Mouse (Mus musculus): ENCODE data around the gene Traf6.

The Traf6 gene

GRCm38 (mm10) chr2:101693577-101694215 is 15.5 kb downstream of the Traf6 start:
- 44% methylated on average over 5 of the region's 5 CpGs for WGBS

GRCm38 (mm10) chr2:101695584-101695983 is 17.4 kb downstream of the Traf6 start:
- WGBS, result 83% methylated on average over 7 of the region's 7 CpGs

GRCm38 (mm10) chr2:101699284-101699683 is 21.1 kb downstream of the Traf6 start:
- 82% methylated on average over 4 of the region's 4 CpGs for WGBS

- 44% methylated on average over 5 of the region's 5 CpGs for WGBS
These were observed 27.8 kb downstream of the Traf6 start for GRCm38 (mm10) chr2:101705941-101706485.

GRCm38 (mm10) chr2:101711608-101712007 is 33.4 kb downstream of the Traf6 start:
- WGBS, result 86% methylated on average over 3 of the region's 3 CpGs

GRCm38 (mm10) chr2:101715650-101716323 is 37.6 kb downstream of the Traf6 start:
- 78% methylated on average over 8 of the region's 8 CpGs for WGBS

GRCm38 (mm10) chr2:101717162-101717561 is 38.9 kb downstream of the Traf6 start:
- 93% methylated on average over 13 of the region's 13 CpGs for WGBS

GRCm38 (mm10) chr2:101721835-101722234 is 43.6 kb downstream of the Traf6 start:
- WGBS, result 89% methylated on average over 4 of the region's 4 CpGs

GRCm38 (mm10) chr2:101722370-101723332 is 44.4 kb downstream of the Traf6 start:
- 56% methylated on average over 8 of the region's 8 CpGs for WGBS

GRCm38 (mm10) chr2:101723333-101723881 is 45.2 kb downstream of the Traf6 start:
- 77% methylated on average over 10 of the region's 10 CpGs for WGBS

- WGBS, result 93% methylated on average over 1 of the region's 1 CpGs
These were observed 51.2 kb downstream of the Traf6 start for GRCm38 (mm10) chr2:101729472-101729871.

- WGBS, result 83% methylated on average over 10 of the region's 10 CpGs
These were observed 54.6 kb downstream of the Traf6 start for GRCm38 (mm10) chr2:101732777-101733210.

GRCm38 (mm10) chr2:101733564-101733963 is 55.3 kb downstream of the Traf6 start:
- 33% methylated on average over 3 of the region's 3 CpGs for WGBS

- 78% methylated on average over 5 of the region's 5 CpGs for WGBS
These were observed 61.7 kb downstream of the Traf6 start for GRCm38 (mm10) chr2:101739914-101740313.

- WGBS, result 89% methylated on average over 8 of the region's 8 CpGs
These were observed 63.4 kb downstream of the Traf6 start for GRCm38 (mm10) chr2:101741653-101742052.

GRCm38 (mm10) chr2:101742072-101742860 is 64.0 kb downstream of the Traf6 start:
- 81% methylated on average over 7 of the region's 7 CpGs for WGBS

- 82% methylated on average over 2 of the region's 2 CpGs for WGBS
These were observed 67.4 kb downstream of the Traf6 start for GRCm38 (mm10) chr2:101745656-101746055.

- 79% methylated on average over 7 of the region's 7 CpGs for WGBS
These were observed 68.3 kb downstream of the Traf6 start for GRCm38 (mm10) chr2:101746537-101746936.

Data from cerebral cortex, adult 2 months (tissue).